Mouse (Mus musculus) cerebellum, adult 2 months (tissue): ENCODE data around the gene Papln.

Experiments
- CTCF ChIP-seq: fragments of 200-500 bp; IDR thresholded peaks from 2 replicates; pipeline ENCODE4 v1.5.1; 2011; ENCODE audit warnings: low read depth, mild to moderate bottlenecking, control low read depth, low read length, moderate library complexity, borderline replicate concordance; ENCODE audit not compliant: insufficient read depth
- POLR2A ChIP-seq: fragments of 200-500 bp; IDR thresholded peaks from 2 replicates; pipeline ENCODE4 v1.6.1; 2011; ENCODE audit warnings: low read length, control low read depth, borderline replicate concordance; ENCODE audit not compliant: insufficient read depth

GRCm38 (mm10) chr12:83776766-83777165 is 13.3 kb downstream of the Papln start:
- TF ChIP-seq POLR2A (no peak), CTCF (no peak)
